Mouse (Mus musculus) kidney, postnatal 0 days (tissue): Measurements from ENCODE around the gene Cbx8. TPM values are rescaled to one million over a fixed set of nuclear protein-coding genes. Genes with fewer than 3 reads are reported as not detected.

Experiments used
- ATAC-seq: fragments of 200-750 bp; cut with Nextera tagmentation; replicated peaks from 2 replicates; pipeline ENCODE4 v1.8.0; 2017; ENCODE audit warnings: low read depth, moderate number of reproducible peaks, moderate TSS enrichment, moderate library complexity; ENCODE audit not compliant: low FRiP score
- DNase-seq: peaks from one replicate; pipeline ENCODE4 v3.0.0-alpha.2; 2016; ENCODE audit warnings: low spot score
- H3K27ac ChIP-seq: fragments of 300-500 bp; sonication (generic); 2 replicates; pipeline ENCODE4 v1.5.1; 2014; ENCODE audit warnings: mild to moderate bottlenecking
- H3K27me3 ChIP-seq: fragments of 300-500 bp; sonication (generic); 2 replicates; pipeline ENCODE4 v1.6.1; 2014; ENCODE audit warnings: low read length, mixed read lengths; ENCODE audit not compliant: insufficient read depth
- H3K36me3 ChIP-seq: fragments of 300-500 bp; sonication (generic); 2 replicates; pipeline ENCODE4 v1.6.1; 2014; ENCODE audit warnings: low read length, mixed read lengths; ENCODE audit not compliant: insufficient read depth
- H3K4me1 ChIP-seq: fragments of 300-500 bp; sonication (generic); replicated peaks from 2 replicates; pipeline ENCODE4 v1.6.1; 2014; ENCODE audit warnings: antibody characterized with exemption, low read length, mixed read lengths; ENCODE audit not compliant: insufficient read depth
- H3K4me2 ChIP-seq: fragments of 300-500 bp; sonication (generic); 2 replicates; pipeline ENCODE4 v1.6.1; 2014; ENCODE audit warnings: mild to moderate bottlenecking, low read length, moderate library complexity, mixed read lengths
- H3K4me3 ChIP-seq: fragments of 300-500 bp; sonication (generic); replicated peaks from 2 replicates; pipeline ENCODE4 v1.5.1; 2014; ENCODE audit warnings: low read depth, low read length
- H3K9ac ChIP-seq: fragments of 300-500 bp; sonication (generic); 2 replicates; pipeline ENCODE4 v1.6.1; 2014; ENCODE audit warnings: low read depth, low read length
- H3K9me3 ChIP-seq: fragments of 300-500 bp; sonication (generic); replicated peaks from 2 replicates; pipeline ENCODE4 v1.6.1; 2016; ENCODE audit warnings: low read length, inconsistent platforms, mixed read lengths
- CTCF ChIP-seq: IDR thresholded peaks from 2 replicates; pipeline ENCODE4 v1.5.1; 2016; ENCODE audit warnings: antibody characterized with exemption, low read depth, mild to moderate bottlenecking, moderate library complexity
- WGBS: fragments of 180-500 bp; shearing (Covaris S2); extraction: QIAGEN DNeasy Blood & Tissue Kit; methylation state at CpG from one replicate; pipeline ENCODE4 v1.1.7; 2014; 5-methylcytosine and 5-hydroxymethylcytosine counted together
- polyA plus RNA-seq: library from polyadenylated mRNA; unstranded; fragments of >200 nt; fragmentation: Nextera tagmentation; extraction: Ambion mirVana; gene quantifications from 2 replicates; pipeline ENCODE4 v1.2.1, GENCODE M21; 2015

Gene Cbx8
- polyA plus RNA-seq, 1 experiment from 2014 or later, result 6.1 TPM

GRCm38 (mm10) chr11:119048133-119048510 lies 7.4 kb upstream of the Cbx8 start:
- WGBS, result 2% methylated on average over 13 of the region's 13 CpGs
- TF ChIP-seq CTCF, result no peak
- H3K36me3 ChIP-seq, result no peaks in the 10 kb centered on the region
- no peak overlapping the region for H3K4me3 ChIP-seq
- ATAC-seq, result no peak
- peaks cover 14% of the 10 kb centered on the region for H3K4me1 ChIP-seq
- H3K4me2 ChIP-seq, result no peak overlapping the region
- no peaks in the 10 kb centered on the region for H3K9me3 ChIP-seq
- no peak overlapping the region for H3K9ac ChIP-seq
- DNase-seq, result no peak
- H3K27me3 ChIP-seq, result peaks cover 94% of the 10 kb centered on the region
- no peak overlapping the region for H3K27ac ChIP-seq

- H3K4me3 ChIP-seq, result peak overlapping the region; percentile 14; the same call in 1 of the 2 replicates
- H3K4me2 ChIP-seq, result peak overlapping the region; percentile 39
- H3K36me3 ChIP-seq, result no peaks in the 10 kb centered on the region
- peak; percentile 74 for DNase-seq
- WGBS, result 2% methylated on average over 43 of the region's 43 CpGs
- no peak overlapping the region for H3K27ac ChIP-seq
- H3K4me1 ChIP-seq, result peaks cover 20% of the 10 kb centered on the region
- peaks cover 97% of the 10 kb centered on the region for H3K27me3 ChIP-seq
- ATAC-seq, result peak; percentile 12; the same call in 1 of the 2 replicates
- TF ChIP-seq CTCF, result peak; percentile 47
- no peak overlapping the region for H3K9ac ChIP-seq
- no peaks in the 10 kb centered on the region for H3K9me3 ChIP-seq
These were observed 6.7 kb upstream of the Cbx8 start for GRCm38 (mm10) chr11:119047261-119048132.

- H3K4me1 ChIP-seq, result peaks cover 27% of the 10 kb centered on the region
- no peak for TF ChIP-seq CTCF
These were observed 6.0 kb upstream of the Cbx8 start for GRCm38 (mm10) chr11:119046601-119047245.

GRCm38 (mm10) chr11:119044551-119045337 lies 4.0 kb upstream of the Cbx8 start:
- DNase-seq (no peak), ATAC-seq (0 out of 2 replicates have a peak, but pooled peaks have one; percentile 16)
- Histone ChIP-seq H3K9me3 (no peaks in the 10 kb centered on the region), H3K27me3 (peaks cover 81% of the 10 kb centered on the region), H3K4me2 (no peak overlapping the region), H3K4me1 (peaks cover 39% of the 10 kb centered on the region), H3K36me3 (no peaks in the 10 kb centered on the region), H3K9ac (no peak overlapping the region), H3K4me3 (no peak overlapping the region), H3K27ac (no peak overlapping the region)
- WGBS, result 3% methylated on average over 41 of the region's 41 CpGs
- peak; percentile 57 for TF ChIP-seq CTCF

More at GRCm38 (mm10) chr11:119046601-119047245, 6.0 kb upstream of the Cbx8 start:
- H3K9ac ChIP-seq, result no peak overlapping the region
- H3K27ac ChIP-seq, result no peak overlapping the region
- DNase-seq, result peak; percentile 59
- H3K36me3 ChIP-seq, result no peaks in the 10 kb centered on the region
- 1% methylated on average over 39 of the region's 39 CpGs for WGBS
- H3K9me3 ChIP-seq, result no peaks in the 10 kb centered on the region
- peaks cover 96% of the 10 kb centered on the region for H3K27me3 ChIP-seq
- H3K4me2 ChIP-seq, result peak overlapping the region; percentile 39
- ATAC-seq, result peak; percentile 23; the same call in 1 of the 2 replicates
- peak overlapping the region; percentile 14; the same call in 1 of the 2 replicates for H3K4me3 ChIP-seq

- DNase-seq (no peak), ATAC-seq (no peak)
- WGBS, result 5% methylated on average over 10 of the region's 10 CpGs
- Histone ChIP-seq H3K4me2 (no peak overlapping the region), H3K9me3 (no peaks in the 10 kb centered on the region), H3K27ac (no peak overlapping the region), H3K9ac (no peak overlapping the region), H3K4me1 (peaks cover 46% of the 10 kb centered on the region), H3K36me3 (no peaks in the 10 kb centered on the region), H3K4me3 (no peak overlapping the region), H3K27me3 (peaks cover 73% of the 10 kb centered on the region)
- TF ChIP-seq CTCF, result peak; percentile 61
These were observed 3.2 kb upstream of the Cbx8 start for GRCm38 (mm10) chr11:119043761-119044550.
